Mouse (Mus musculus): ENCODE data around the gene Msh5.
"Not testable (repeated sequence)": the region's sequence is repeated elsewhere in the genome, so short reads cannot be mapped to it uniquely, and the experiment has no call there.

The Msh5 gene

DNA sequence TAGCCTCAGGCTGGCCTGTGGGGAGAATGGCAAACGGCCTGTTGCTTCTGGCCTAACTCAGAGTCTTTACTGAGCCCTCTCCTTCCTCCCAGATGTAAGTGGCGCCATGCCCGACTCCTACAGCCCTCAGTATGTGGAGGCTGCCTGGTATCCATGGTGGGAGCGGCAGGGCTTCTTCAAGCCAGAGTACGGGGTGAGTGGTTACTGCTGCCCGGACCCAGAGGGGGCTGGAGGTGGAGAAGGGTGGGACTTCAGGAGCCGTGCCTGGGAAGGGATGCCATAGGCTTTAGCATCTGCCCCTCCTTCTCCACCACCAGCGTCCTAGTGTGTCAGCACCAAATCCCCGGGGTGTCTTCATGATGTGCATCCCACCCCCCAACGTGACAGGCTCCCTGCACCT is 41.4 kb downstream of the Msh5 start:
- in situ Hi-C loops (cut with MboI, MseI) = no loop called here

GRCm38 (mm10) chr17:35004075-35004717 is 42.3 kb downstream of the Msh5 start:
- in situ Hi-C loops (cut with MboI, MseI) = no loop called here

GRCm38 (mm10) chr17:35003022-35003838 is 43.3 kb downstream of the Msh5 start:
- in situ Hi-C loops (cut with MboI, MseI) = no loop called here

GRCm38 (mm10) chr17:35002153-35002865 is 44.2 kb downstream of the Msh5 start:
- in situ Hi-C loops (cut with MboI, MseI) = no loop called here

DNA sequence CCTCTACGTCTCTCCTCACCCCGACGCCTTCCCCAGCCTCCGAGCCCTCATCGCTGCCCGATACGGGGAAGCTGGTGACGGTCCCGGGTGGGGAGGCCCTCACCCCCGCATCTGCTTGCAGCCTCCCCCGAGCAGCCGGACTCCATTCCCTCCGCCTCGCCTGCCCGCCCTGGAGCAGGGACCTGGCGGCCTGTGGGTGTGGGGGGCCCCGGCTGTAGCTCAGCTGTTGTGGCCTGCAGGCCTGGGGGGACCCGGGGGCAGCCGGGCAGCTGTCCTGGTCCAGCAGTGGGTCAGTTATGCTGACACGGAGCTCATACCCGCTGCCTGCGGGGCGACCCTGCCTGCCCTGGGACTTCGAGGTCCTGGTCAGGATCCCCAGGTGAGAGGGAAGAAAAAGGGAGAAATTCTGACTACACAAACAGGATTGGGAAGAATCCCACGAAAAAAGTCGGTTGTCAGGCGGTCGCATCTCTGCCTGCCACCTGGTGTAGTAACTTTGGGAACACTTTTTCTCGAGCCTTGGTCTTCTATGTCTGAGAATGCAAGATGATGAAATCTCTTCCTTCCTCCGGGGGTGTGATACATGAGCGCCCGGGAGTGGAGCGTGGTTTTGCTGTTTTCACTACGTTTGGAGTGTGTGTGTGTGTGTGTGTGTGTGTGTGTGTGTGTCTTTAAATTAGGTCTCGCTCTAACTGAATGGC is 44.9 kb downstream of the Msh5 start:
- in situ Hi-C loops (cut with MboI, MseI) = no loop called here

DNA sequence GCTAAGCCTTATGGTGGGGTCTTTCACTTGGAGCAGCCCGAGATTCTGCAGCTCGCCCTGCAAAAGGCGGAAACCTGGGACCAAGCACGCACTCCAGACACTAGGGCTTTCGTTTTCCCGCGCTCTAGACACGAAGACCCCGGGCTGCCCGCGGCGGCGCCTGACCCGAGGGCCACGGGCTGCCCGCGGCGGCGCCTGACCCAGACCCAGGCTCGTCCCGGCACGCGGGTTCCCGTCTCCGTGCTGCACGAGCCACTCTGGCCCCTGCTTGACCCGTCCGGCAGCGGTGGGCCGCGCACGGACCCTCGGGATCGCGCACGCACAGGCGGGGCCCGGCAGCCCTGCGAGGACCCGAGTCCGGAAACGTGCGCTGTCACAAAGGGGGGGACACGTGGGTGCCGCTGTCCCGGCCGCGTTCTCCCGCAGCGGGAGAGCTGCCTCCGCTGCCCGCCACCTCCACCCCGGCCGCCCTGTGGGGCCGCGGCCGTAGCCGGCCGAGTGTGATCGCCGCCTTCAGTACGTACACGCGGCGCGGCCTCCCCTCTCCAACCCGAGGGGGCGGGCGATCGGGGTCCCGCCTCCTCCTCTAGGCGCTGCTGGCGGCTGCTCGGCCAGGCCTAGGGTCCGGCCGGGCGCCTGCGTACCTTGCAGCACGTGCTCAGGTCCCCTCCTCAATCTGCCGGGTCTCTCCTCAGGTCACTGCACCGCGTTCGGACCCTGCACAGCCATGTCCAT is 45.7 kb downstream of the Msh5 start, which contains the start of gene Vars:
Vars (plus strand) TSS at position 271 of the 735 bp plus-strand sequence.
- in situ Hi-C loops (cut with MboI, MseI) = no loop called here

GRCm38 (mm10) chr17:34999871-35000716 is 46.5 kb downstream of the Msh5 start:
- in situ Hi-C loops (cut with MboI, MseI) = not testable (repeated sequence)

- in situ Hi-C loops (cut with MboI, MseI) = no loop called here
Measured at GRCm38 (mm10) chr17:34998526-34999430, 47.8 kb downstream of the Msh5 start.

DNA sequence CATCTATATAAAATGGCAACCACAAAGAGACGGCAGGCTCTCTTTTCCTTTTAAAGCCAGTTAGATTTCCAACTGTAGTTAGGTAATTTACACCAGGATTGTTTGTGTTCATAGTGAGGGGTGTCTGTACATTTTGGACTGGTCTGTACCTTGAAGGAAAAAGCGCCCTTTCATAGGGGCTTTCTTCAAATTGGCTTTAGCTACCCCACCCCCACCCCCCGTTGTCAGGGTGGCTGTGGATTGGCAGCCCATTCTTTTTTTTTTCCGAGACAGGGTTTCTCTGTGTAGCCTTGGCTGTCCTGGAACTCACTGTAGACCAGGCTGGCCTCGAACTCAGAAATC is 49.4 kb downstream of the Msh5 start:
- in situ Hi-C loops (cut with MboI, MseI) = no loop called here

- in situ Hi-C loops (cut with MboI, MseI) = no loop called here
Measured at GRCm38 (mm10) chr17:34996411-34997141, 50.0 kb downstream of the Msh5 start.

DNA sequence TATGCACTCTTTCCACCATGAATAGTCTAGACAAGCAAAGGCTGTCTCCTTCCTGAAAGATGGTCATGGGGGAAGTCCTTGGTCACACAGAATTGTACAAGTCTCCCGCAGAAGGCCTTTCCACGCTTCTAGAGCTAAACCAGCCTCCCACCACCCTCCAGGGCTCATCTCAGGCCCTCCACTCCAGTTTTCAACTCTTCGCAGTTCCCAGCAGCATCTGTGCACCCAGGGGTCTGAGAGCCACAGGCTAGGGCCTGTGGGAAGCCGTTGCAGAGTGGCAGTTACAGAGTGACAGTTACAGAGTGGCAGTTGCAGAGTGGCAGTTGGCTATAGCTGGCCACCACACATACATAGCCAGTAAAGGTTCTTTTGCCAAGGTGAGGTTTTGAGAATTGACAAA is 50.6 kb downstream of the Msh5 start:
- in situ Hi-C loops (cut with MboI, MseI) = not testable (repeated sequence)

DNA sequence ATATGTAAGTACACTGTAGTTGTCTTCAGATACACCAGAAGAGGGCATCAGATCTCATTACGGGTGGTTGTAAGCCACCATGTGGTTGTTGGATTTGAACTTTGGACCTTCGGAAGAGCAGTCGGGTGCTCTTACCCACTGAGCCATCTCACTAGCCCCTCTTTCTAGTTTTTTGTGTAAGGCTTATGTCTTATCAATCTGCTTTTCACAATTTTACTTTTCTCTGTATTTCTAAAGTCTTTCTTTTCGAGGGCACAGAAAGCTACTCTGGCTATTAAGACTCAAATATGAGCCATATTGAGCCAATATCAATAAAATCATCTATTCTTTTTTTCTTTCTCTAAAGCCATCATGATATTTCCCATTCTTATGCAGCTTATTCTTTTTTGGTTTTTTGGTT is 51.4 kb downstream of the Msh5 start:
- in situ Hi-C loops (cut with MboI, MseI) = not testable (repeated sequence)

DNA sequence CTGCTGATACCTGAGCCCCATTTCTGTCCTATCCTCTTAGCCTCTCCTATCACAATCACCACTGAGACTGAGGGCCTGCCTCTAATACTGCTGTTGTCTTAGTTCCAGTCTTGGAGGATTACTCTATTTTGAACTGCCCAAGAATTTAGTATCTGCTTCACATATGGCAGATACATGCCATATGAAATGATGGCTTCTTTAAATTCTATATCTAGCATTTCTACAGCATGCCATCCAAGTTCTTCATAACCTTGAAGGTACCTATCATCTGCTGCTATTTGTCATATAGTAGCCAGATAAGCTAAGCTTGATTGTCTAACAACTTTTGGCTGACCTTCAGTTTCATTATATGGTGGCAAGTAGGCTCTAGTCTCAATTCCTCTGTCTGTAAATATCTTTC is 51.8 kb downstream of the Msh5 start:
- in situ Hi-C loops (cut with MboI, MseI) = no loop called here

DNA sequence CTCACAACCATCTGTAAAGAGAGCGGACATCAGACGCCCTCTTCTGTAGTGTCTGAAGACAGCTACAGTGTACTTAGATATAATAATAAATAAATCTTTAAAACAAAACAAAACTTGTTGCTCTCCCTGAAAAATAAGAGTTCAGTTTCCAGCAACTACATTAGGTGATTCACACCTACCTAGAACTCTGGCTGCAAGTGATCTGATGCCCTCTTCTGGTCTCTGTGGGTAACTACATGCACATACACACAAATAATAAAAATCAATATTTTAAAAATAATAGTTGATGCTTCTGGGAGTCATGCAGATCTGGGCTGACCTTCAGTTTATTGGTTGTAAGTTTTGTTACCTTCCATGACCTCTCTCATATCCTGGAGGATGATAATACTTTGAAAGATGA is 62.3 kb downstream of the Msh5 start:
- in situ Hi-C loops (cut with MboI, MseI) = loop anchor here (5.0 kb wide), 1 partner anchor 37 kb away; no protein-coding TSS in a partner anchor

DNA sequence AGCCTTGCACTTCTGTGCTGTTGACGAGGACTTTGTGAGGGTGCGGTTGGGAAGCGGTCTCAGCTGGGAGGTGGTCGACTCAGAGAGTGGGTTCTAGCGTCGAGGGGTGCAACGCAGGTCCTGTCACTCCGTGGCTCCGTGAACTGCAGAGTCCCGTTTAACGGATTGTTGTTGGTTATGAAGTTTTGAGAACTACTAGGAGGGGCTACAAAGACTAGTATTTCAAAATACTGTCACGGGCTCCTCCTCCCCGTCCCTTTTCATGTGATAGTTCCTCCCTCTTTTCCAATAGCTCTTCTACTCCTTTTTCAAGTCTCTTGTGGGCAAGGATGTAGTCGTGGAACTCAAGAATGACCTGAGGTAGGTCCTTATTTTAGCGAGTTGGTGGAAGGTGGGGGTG is 64.2 kb downstream of the Msh5 start:
- in situ Hi-C loops (cut with MboI, MseI) = loop anchor here (5.0 kb wide), 1 partner anchor 35 kb away; no protein-coding TSS in a partner anchor

DNA sequence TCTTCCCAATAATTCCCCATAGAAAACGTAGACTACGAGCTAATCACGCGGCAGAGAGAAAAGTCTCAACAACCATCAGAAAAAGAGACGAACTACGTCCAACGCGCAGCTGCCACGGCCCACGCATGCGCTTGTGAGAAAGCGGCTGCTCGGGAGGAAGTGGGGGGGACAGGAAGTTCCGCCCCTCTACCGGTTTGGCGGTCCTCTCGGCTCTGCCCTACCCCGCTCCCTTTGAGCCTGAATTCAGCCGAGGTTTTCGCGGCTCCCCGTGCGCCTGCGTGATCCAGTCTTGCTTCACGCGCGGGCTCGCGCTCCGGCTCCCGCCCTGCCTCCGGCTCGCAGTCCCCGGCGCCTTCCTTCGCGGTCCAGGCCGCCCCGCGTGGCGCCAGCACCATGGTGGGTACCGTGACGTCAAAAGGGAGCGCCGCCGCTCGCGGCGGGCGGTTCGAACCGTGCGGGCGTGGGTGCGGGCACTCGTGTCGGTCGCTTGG is 64.8 kb downstream of the Msh5 start, which contains the start of gene Lsm2:
Lsm2 (plus strand) TSS at position 173 of the 491 bp plus-strand sequence.
- in situ Hi-C loops (cut with MboI, MseI) = loop anchor here (5.0 kb wide), 1 partner anchor 34 kb away; no protein-coding TSS in a partner anchor

- in situ Hi-C loops (cut with MboI, MseI) = loop anchor here (5.0 kb wide), 1 partner anchor 33 kb away; no protein-coding TSS in a partner anchor
Measured at GRCm38 (mm10) chr17:34980655-34981054, 65.9 kb downstream of the Msh5 start.

DNA sequence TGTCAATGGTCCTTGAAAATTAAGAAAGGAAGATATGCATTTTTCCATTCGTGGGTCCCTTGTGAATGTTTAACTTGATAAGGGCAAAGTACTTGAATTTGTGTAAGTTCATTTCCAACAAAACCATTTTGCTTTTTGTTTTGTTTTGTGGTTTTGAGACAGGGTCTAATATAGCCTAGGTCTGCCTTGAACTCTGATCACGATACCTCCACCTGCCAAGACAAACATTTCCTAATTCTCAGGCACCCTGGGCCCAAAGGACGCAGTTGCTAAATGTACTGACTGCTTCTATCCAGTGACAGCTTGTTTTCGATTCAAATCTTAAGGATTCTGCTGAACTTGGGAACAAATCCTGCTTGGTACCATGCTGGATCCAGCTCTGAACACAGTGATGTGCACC is 66.9 kb downstream of the Msh5 start:
- in situ Hi-C loops (cut with MboI, MseI) = loop anchor here (5.0 kb wide), 1 partner anchor 32 kb away; no protein-coding TSS in a partner anchor

All from regulatory T cell (primary cell).